Mouse (Mus musculus) erythroblast, embryonic 14.5 days (primary cell): ENCODE measurements around the gene Dcakd.

Experiments
- GATA1 ChIP-seq: IDR thresholded peaks from 2 replicates; pipeline ENCODE4 v1.6.1; 2012; ENCODE audit warnings: low read length, inconsistent platforms, mixed read lengths
- TAL1 ChIP-seq: IDR thresholded peaks from 3 replicates; pipeline ENCODE4 v1.6.1; 2012; ENCODE audit warnings: low read length, inconsistent platforms, mixed read lengths

GRCm38 (mm10) chr11:103049611-103050010 is 21.5 kb upstream of the Dcakd start:
- TF ChIP-seq TAL1 (no peak), GATA1 (no peak)
